Mouse (Mus musculus) testis, adult 2 months (tissue): ENCODE results near the gene Cdkal1.

ENCODE experiments used
- CTCF ChIP-seq: fragments of 200-500 bp; IDR thresholded peaks from 2 replicates; pipeline ENCODE4 v1.5.1; 2012; ENCODE audit warnings: low read depth, mild to moderate bottlenecking, inconsistent platforms, low read length, moderate library complexity; ENCODE audit not compliant: control insufficient read depth, insufficient read depth, insufficient replicate concordance
- POLR2A ChIP-seq: fragments of 200-500 bp; IDR thresholded peaks from 2 replicates; pipeline ENCODE4 v1.6.1; 2012; ENCODE audit warnings: low read depth, mild to moderate bottlenecking, inconsistent platforms, low read length, moderate library complexity; ENCODE audit not compliant: control insufficient read depth

- no peak for TF ChIP-seq POLR2A
- TF ChIP-seq CTCF: no peak
These were observed 217.7 kb downstream of the Cdkal1 start for GRCm38 (mm10) chr13:29637788-29638187.
